Mouse (Mus musculus) cortical plate, adult 2 months (tissue): ENCODE measurements around the gene H2al1d.

Experiments used
- CTCF ChIP-seq: fragments of 200-500 bp; IDR thresholded peaks from 2 replicates; pipeline ENCODE4 v1.5.1; 2011; ENCODE audit warnings: mild to moderate bottlenecking, control low read depth, low read length; ENCODE audit not compliant: insufficient read depth; ENCODE audit errors: extremely low read depth
- POLR2A ChIP-seq: fragments of 200-500 bp; IDR thresholded peaks from 2 replicates; pipeline ENCODE4 v1.6.1; 2011; ENCODE audit warnings: mild to moderate bottlenecking, low read length, control low read depth; ENCODE audit not compliant: insufficient read depth; ENCODE audit errors: extremely low read depth

- TF ChIP-seq POLR2A: no peak
- TF ChIP-seq CTCF: no peak
These were observed 37.1 kb downstream of the H2al1d start for GRCm38 (mm10) chrX:11345762-11346161.
